Mouse (Mus musculus): ENCODE measurements at regions not wholly inside any gene's neighbourhood (a gene's known extent, or its start where the extent isn't known, plus 50 kb on each side); places are given as distances from the start of the nearest gene placed in this dataset.

DNA sequence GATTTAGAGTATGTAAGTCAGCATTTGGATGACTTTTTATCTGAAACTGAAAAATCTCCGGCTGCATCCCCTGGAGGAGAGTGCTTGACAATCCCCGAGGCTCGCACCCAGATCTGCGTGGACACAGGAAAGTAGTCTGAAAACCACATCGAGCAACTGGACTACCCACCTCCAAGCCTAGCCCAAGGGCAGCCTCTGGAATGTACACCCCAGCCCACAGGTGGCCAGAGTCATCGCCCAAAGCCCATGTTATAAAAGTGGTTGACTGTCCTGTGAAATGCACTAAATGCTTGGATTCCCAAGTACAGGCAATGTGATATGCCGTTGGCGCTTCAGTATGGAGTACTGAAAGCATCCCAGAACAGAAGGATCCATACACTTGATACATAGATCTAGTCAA, 175.1 kb downstream of the Gas1 start:
- DNase-seq: no peak

DNA sequence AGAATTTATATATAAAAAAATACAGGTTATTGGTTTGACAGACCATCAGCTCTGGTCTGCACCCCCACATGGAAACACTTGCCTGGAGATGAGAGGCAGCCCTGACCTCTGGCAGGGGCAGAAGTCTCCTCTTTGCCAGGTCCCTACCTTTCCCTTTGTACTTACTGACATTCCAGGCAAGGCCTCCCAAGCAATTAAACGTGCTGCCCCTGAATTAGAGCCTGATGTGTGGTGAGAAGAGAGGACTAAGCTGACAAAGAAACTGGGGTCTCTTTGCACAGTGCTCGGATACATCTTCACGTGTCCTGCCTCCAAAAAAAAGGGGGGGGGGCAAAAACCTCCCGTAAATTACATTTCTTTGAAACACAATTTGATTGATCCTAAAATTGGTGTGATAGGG, 175.5 kb downstream of the Gas1 start:
- no peak for DNase-seq

DNA sequence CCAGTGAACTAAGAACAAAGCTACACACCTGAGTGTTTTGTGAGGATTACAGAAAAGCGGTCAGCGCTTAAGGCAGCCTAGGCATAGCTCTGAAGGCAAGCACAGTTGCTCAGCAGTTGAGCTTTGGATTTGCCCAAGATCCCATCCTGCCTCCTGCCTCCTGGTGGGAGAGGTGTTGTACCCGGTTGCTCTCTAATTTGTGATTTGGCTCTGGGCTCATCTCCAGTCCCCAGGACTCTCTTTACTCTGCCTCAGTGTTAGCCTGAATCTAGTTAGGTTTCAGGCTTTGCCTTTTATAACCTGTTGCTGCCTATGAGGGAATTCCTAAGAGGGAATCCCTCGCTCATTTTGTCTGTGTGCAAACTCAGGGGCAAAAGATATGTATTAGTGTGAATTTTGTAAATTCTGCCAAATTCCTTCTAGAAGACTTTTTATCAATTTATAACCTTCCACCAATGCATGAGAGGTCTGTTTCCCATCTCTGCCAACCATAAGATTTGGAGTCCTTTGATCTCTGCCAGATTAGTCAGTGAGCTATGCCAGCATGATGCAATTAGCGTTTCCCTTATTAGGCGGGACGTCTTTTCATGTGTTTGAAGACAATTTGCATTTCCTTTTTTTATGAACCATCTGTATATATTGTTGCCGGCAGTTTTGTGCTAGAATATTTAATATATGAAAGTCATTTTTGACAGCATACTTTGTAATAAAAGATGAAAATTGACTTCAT, 176.4 kb downstream of the Gas1 start:
- no peak for DNase-seq

GRCm38 (mm10) chr13:59997431-59997830, 174.5 kb upstream of the Tut7 start:
- DNase-seq: no peak

- DNase-seq: no peak
Observed at GRCm38 (mm10) chr13:59996146-59996814, 173.3 kb upstream of the Tut7 start.

GRCm38 (mm10) chr13:59992780-59993501, 170.0 kb upstream of the Tut7 start:
- DNase-seq: peak in 1 of 2 experiments; percentile 8

DNA sequence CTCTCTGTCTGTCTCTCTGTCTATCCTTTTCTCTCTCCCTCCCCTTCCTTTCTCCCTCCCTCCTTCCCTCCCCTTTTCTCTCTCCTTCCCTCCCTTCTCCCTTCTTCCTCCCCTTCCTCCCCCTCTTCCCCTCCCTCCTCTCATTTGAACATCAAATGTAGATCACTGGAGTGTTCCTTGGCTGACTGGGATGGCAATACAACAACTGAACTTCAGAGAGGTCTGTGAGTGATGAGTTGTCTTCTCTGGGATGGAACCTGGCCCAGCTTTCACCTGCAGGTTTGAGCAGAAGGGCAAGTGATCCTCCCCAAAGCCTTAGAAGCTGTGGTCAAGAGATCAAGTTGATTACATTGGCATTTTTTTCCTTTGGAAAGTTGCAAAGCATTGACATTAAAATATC, 169.4 kb upstream of the Tut7 start:
- DNase-seq: no peak

GRCm38 (mm10) chr13:59990402-59991280, 167.7 kb upstream of the Tut7 start:
- no peak for DNase-seq

DNA sequence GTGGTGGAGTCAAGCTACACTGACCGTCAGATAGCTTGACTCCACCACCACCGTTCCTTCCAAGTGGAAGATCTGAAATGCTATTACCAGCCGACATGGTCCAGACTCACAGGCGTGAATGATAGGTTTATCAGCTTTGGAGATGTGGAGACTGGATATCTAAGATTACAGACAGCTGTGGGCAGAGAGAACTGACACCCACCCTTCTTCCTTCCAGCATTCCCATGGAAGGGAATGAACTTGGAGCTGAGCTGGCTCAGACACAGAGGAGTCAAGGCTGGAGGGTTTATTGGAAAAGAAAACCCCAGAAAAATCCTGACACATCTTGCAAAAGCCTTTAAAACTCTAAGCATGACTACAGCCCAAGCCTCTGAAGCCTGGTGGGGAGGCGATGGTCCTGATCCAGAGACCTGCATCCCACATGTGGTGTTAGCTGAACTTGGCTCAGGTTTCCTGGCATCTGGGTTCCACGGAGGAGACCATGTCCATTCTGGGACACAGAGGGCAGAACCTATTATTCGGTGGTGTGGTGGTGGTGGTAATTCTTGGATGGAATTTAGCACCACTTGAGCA, 165.5 kb upstream of the Tut7 start:
- no peak for DNase-seq

- DNase-seq: no peak
Observed at GRCm38 (mm10) chr13:59976425-59976824, 153.5 kb upstream of the Tut7 start.

GRCm38 (mm10) chr13:59972093-59972427, 149.1 kb upstream of the Tut7 start:
- DNase-seq: no peak

DNA sequence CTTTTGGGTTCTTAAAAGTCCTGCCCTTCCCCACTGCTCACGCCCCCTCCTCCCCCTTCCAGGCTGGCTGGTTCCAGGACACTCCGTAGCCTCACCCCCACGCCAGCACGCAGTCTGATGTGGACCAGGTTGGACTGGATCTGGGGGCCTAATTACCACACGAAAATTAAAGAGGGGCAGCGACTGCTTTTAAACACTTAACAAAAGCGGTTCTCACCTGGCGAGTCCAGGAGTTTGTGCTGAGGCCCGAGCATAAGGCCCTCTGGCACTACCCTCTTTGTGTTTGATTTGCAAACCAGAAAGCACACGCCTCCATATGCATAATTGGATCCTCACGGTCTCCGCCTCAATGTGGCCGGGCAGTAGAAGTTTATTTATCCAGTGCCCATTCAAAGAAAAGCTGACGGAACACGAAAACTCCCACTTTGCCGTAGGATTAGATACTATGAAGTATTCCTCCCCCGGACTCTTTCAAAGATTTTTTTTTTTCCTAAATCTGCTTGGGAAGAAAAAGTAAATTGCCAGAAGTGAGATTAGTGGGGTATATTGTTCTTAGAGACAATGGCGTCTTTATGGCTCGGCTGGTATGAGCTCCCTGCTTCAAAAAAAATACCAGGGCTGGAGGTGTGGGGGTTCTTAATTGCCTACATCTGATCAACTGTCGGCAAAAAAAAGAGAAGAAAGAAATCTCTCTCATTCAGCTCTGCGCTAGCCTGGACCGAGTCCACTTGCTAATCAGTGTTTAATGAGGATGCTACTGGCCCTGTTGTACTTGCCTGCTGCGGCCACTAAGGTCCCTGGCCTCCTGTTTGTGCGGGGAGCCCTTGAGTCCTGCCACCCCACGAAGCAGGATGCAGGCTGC, 148.5 kb upstream of the Tut7 start:
- DNase-seq: peak; percentile 26 to 45

- no peak for DNase-seq
Observed at GRCm38 (mm10) chr13:59970430-59970829, 147.5 kb upstream of the Tut7 start.

- DNase-seq: no peak
Observed at GRCm38 (mm10) chr13:59969484-59969883, 146.5 kb upstream of the Tut7 start.

DNA sequence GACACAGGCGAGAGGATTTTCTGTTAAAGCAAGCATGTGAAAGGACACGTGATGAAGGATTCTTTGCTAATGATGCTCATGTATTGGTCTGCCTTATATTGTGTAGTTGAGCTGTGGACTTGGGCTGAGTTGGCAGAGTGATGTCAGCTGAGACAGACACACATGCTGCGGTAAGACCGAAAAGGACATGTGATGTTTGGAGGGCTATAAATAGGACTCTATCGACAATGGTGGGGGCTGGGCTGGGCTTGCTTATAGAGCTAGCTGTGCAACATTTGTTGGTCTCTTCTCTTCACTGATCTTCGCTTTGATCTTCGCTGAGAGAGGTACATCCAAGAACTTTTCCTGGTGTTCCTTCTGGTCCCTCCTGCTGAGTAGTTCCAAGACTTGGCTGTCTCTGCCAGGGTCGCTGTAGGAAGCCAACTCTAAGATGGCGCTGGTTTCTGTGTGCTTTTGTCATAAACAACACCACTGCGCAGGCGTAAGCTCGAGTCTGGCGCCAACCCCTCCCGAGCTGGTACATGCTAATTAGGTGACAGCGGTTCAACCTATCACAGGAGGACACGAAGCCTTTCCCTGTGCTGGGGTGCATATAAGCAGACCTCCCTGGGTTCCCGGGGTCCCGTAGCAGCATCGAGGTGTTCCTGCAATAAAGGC, 145.8 kb upstream of the Tut7 start:
- DNase-seq: no peak

GRCm38 (mm10) chr13:59966535-59967255, 143.7 kb upstream of the Tut7 start:
- DNase-seq: peak in 1 of 2 experiments; percentile 28

GRCm38 (mm10) chr13:59964981-59965380, 142.0 kb upstream of the Tut7 start:
- no peak for DNase-seq

GRCm38 (mm10) chr13:59962676-59963664, 140.0 kb upstream of the Tut7 start:
- no peak for DNase-seq

DNA sequence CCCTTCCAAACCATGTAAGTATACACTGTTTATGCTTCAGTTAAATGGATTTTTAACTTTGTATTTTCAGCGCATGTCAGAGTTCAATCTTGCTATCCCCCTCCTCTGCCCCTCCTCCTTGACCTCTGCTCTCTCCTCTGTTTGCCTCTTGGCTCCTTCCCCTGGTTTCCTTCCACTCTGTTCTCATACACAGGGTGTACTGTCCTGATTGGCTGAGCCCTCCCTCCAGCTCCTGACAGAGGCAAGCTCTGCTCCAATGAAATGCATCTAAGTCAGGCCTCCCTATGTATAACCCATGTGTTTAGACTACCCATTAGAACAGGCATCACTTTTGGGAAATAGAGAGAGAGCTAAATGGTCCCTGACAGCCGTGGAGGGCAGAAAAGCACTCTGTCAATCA, 133.5 kb upstream of the Tut7 start:
- DNase-seq: peak in 1 of 2 experiments; percentile 13

Data from kidney, postnatal 36 days (tissue).